Mouse (Mus musculus): ENCODE measurements around the gene Prg4.

Gene Prg4
- long read RNA-seq, experiment 1: 0 reads
- long read RNA-seq, experiment 2: 0 reads

DNA sequence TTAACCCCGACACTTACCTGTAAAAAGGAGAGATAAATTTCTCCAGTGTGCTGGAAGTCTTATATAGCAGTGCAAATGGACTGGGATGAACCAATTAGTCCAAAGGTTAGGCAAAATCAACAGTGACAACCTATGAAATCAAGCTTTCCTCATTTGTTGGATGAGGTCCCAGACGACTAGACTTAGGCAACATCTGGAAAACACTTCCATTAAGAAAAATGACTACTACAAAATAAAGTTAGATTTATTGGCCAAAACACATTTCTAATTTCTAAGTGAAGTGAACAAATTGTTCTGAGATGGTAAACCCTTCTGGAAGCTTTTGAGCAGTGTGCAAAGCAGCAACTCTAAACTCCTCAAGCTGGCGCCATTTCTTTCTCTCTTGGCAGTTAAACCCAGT, at the start of gene Prg4:
Gene Prg4 (minus strand): TSS at position 34 of the 400 bp plus-strand sequence.
- intact Hi-C loops (cut with DNase I): no loop called here

- intact Hi-C loops (cut with DNase I): no loop called here
These were observed 47.1 kb upstream of the Prg4 start for GRCm38 (mm10) chr1:150513041-150513440.

DNA sequence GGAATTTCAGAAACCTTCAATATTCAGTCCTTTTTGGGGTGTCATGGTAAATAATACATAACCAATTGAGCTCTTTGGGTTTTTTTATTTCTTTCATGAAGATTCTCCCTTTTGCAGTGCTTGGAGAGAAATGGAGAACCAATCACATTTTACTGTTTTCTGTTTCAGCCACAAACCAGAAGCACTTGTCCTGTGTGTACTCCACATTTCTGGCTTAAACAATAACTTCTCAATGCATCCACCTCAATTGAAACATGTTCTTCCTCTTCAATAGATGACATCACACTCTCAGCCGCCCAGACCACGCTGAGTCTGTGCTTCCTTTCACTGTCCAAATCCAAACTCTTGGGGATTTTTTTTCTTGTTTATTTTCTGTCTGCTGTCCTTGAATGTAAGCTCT, 39.8 kb upstream of the Prg4 start:
- intact Hi-C loops (cut with DNase I): no loop called here

DNA sequence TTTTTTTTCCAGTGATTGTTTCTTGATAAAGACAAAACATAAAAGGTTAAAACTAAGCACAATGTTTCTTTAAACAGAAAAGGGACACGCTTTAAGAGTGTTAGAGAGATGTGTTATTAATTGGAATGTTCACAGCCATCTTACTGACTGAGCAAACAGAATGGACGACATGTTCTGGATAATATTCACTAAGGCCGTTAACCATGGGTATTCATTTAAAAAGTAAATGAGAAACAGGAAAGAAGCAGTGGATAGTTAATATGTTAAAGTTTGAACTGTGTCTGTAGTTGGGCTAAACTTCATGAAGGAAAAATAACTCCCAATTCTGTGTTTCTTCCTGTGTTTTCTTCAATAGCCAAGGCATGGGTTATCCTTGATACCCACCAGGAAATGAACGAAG, 37.4 kb upstream of the Prg4 start:
- intact Hi-C loops (cut with DNase I): no loop called here

DNA sequence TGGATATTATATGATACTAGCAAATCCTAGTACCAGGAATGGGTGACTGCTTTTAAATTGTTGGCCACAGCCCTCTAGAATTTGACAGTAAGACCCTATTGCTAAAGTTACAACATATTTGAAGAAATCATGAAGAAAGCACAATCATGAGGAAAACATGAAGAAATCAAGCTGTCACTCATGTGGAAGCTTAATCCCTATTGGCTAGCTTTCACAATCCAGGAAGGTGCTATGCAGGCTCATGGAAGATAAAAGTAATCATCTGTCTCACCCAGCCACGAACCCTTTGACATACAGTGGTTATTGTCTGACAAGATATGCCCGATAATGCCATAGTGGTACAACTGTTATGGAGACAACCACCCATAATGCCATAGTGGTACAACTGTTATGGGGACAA, 32.2 kb upstream of the Prg4 start:
- intact Hi-C loops (cut with DNase I): loop anchor here (5.0 to 10.0 kb wide), 2 partner anchors 36 to 53 kb away; no protein-coding TSS in a partner anchor

GRCm38 (mm10) chr1:150497690-150498089, 31.7 kb upstream of the Prg4 start:
- intact Hi-C loops (cut with DNase I): loop anchor here (5.0 to 10.0 kb wide), 2 partner anchors 35 to 53 kb away; no protein-coding TSS in a partner anchor

DNA sequence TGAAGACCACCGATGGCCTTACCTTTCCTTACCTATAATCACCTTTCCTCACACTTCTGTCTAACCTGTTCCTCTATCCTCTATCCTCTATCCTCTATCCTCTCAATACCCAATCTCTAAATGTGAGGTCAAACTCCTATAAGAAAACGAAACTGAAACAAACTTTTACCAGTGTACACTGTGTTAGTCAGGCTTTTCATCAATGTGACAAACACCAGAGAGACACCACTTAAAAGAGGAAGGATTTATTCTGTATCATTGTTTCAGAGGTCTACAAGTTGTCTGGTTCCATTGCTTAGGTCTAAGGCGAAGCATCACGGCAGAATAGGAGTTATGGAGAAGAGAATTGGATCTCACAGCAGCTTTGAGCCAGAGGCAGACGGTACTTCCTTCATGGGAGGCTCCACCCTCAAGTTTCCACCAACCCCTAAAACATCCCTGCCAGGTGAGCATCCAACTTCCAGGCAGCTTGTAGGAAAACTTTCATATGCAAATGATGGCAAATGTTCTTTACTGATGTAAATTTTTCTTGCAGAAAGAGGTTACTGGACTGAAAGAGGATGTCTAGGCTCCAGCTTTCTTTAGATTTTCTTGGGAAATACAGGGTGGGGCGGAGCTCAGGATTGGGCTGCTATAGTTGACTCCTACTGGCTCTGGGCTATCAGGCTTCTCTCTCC, 30.8 kb upstream of the Prg4 start:
- intact Hi-C loops (cut with DNase I): loop anchor here (5.0 to 10.0 kb wide), 2 partner anchors 34 to 52 kb away; no protein-coding TSS in a partner anchor

GRCm38 (mm10) chr1:150489148-150489547, 23.2 kb upstream of the Prg4 start:
- intact Hi-C loops (cut with DNase I): no loop called here

GRCm38 (mm10) chr1:150480674-150481073, 14.7 kb upstream of the Prg4 start:
- intact Hi-C loops (cut with DNase I): no loop called here

DNA sequence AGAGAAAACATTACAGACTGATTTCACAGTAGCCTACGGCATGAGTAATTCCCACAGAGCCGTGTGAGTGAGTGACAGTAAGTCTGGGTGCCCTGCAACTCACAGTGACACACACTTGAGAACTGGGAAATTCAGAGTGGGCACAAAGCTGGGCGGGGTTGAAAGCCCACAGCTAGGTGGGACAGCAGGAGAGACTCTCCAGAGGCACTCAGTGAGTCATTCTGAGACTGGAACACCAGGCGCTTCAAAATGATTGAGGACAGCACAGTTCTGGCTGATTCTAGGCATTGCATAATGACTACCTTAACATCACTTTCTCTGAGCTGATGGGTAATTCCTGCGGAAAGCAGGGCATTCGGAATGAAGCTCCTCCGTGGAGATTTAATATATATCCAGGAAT, 6.6 kb upstream of the Prg4 start:
- intact Hi-C loops (cut with DNase I): loop anchor here (10.0 kb wide), 1 partner anchor 918 kb away; no protein-coding TSS in a partner anchor

- intact Hi-C loops (cut with DNase I): loop anchor here (10.0 kb wide), 1 partner anchor 915 kb away; no protein-coding TSS in a partner anchor
These were observed 4.0 kb upstream of the Prg4 start for GRCm38 (mm10) chr1:150469992-150470391.

- intact Hi-C loops (cut with DNase I): no loop called here
These were observed 601 bp downstream of the Prg4 start for GRCm38 (mm10) chr1:150465364-150465763.

GRCm38 (mm10) chr1:150463691-150464090, 2.3 kb downstream of the Prg4 start:
- intact Hi-C loops (cut with DNase I): loop anchor here (5.0 kb wide), 1 partner anchor 34 kb away; no protein-coding TSS in a partner anchor

GRCm38 (mm10) chr1:150463068-150463467, 2.9 kb downstream of the Prg4 start:
- intact Hi-C loops (cut with DNase I): loop anchor here (5.0 kb wide), 1 partner anchor 34 kb away; no protein-coding TSS in a partner anchor

- intact Hi-C loops (cut with DNase I): loop anchor here (5.0 kb wide), 1 partner anchor 37 kb away; no protein-coding TSS in a partner anchor
These were observed 5.4 kb downstream of the Prg4 start for GRCm38 (mm10) chr1:150460595-150460994.

DNA sequence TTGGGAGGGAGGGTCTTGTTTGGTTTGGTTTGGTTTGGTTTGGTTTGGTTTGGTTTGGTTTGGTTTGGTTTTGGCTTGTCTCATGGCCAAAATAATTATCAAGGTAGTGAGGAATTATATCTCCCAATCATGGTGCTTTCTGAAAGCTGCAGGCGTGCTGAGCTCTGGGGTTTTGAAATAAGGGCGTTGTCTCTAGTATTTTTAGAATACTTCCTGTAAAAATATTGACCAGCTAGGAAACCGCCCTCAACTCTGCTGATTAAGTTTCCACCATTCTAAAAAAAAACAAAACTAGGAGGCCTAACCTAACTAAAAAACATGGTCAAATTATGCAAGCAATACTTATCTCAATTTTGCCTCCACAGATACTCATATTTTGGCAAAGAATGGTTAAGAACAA, 6.4 kb downstream of the Prg4 start:
- intact Hi-C loops (cut with DNase I): no loop called here

DNA sequence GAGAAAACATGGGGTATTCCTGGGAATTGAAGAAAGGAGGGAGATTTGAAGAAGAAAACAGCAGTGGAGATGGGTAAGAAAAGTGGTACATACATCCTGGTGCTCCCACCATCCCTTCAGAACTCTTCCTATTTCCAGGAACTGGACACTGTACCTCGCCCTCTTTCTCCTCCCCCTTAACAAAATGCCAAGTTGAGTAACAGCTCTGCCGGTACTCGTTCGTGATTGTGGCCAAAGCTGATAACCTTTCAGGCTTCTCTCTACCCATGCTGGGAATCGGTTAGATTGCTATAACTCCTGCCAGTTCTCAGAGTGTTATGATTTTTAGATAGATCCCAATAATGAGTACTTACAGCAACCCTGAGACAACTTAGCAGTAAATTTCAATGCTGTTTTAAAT, 7.0 kb downstream of the Prg4 start:
- intact Hi-C loops (cut with DNase I): no loop called here

- intact Hi-C loops (cut with DNase I): loop anchor here (10.0 kb wide), 2 partner anchors 47 to 53 kb away; partner anchors contain the start of genes Odr4 and Tpr
These were observed 24.2 kb downstream of the Prg4 start for GRCm38 (mm10) chr1:150441731-150442130.

DNA sequence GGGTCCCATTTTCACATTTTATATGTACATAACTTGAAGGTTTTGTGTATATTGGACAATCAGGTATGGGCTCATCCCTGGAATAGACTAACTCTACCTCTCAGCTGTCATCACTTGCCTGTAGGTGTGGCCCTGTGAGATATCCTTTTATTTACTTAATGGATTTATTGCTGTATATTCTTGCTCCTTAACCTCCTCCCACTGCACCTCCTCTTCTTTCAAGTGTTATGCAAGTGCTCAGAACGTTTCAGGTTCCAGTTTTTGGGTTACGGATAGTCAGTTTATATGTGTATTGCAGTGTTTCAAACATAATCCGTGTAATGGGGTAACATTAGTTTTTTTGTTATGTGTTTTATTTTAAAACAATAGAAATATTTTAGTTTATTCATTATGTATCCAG, 27.3 kb downstream of the Prg4 start:
- intact Hi-C loops (cut with DNase I): no loop called here

DNA sequence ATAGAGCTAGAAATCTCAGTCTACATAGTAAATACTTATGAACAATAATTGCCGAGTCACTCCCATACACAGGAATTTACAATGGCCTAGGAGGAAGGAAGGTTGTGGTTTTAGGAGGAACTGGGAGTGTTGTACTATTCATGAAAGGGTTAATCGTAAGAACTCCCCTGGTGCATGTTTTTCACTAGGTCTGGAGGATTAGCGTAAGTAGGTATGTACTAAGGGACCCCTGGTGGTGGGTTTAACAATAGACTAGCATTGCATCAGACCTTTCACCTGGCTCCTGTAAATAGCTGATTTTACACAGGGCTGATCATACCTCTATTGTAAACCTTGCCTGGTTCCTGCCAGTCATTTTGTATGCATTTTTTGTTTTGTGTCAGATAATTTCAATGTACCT, 39.7 kb downstream of the Prg4 start:
- intact Hi-C loops (cut with DNase I): no loop called here

- intact Hi-C loops (cut with DNase I): no loop called here
These were observed 40.3 kb downstream of the Prg4 start for GRCm38 (mm10) chr1:150425665-150426064.

- intact Hi-C loops (cut with DNase I): no loop called here
These were observed 47.5 kb downstream of the Prg4 start for GRCm38 (mm10) chr1:150418426-150418825.

GRCm38 (mm10) chr1:150416006-150416405, 50.0 kb downstream of the Prg4 start:
- intact Hi-C loops (cut with DNase I): no loop called here

Data from adrenal gland (tissue).